Mouse (Mus musculus): ENCODE measurements around the gene Arhgap6. TPM values are rescaled to one million over a fixed set of nuclear protein-coding genes. Genes with fewer than 3 reads are reported as not detected.

The Arhgap6 gene
- polyA plus RNA-seq (2012; ENCODE audit: insufficient read depth, low replicate concordance): 26.0 and 32.0 TPM in 2 replicates

GRCm38 (mm10) chrX:168794974-168795858, at the start of gene Arhgap6:
Arhgap6 (plus strand) TSS chrX:168795099.
- Histone ChIP-seq H3K9me3 (peaks cover 17% of the 10 kb centered on the region), H3K36me3 (replicated peaks; ENCODE audit: low read length) (no peaks in the 10 kb centered on the region), H3K27me3 (replicated peaks) (peaks cover 40% of the 10 kb centered on the region), H3K4me3 (replicated peaks) (peak within 1 kb of the TSS; percentile 65), H3K4me1 (peaks cover 7% of the 10 kb centered on the region; the same call in 1 of the 2 replicates)
- TF ChIP-seq GATA1 (IDR thresholded peaks at IDR 0.05; ENCODE audit: borderline replicate concordance, low read length) (no peak), FLI1 (IDR thresholded peaks at IDR 0.05; ENCODE audit: low read length) (no peak)

GRCm38 (mm10) chrX:168747011-168747410, 47.9 kb upstream of the Arhgap6 start:
- H3K4me1 ChIP-seq: no peaks in the 10 kb centered on the region
- TF ChIP-seq GATA1 (IDR thresholded peaks at IDR 0.05; ENCODE audit: borderline replicate concordance, low read length) (no peak), FLI1 (IDR thresholded peaks at IDR 0.05; ENCODE audit: low read length) (no peak)

GRCm38 (mm10) chrX:168795859-168796848, 1.3 kb downstream of the Arhgap6 start:
- H3K4me3 ChIP-seq (replicated peaks): peak overlapping the region; percentile 65
- no peak for TF ChIP-seq GATA1 (IDR thresholded peaks at IDR 0.05; ENCODE audit: borderline replicate concordance, low read length)
- no peak for TF ChIP-seq FLI1 (IDR thresholded peaks at IDR 0.05; ENCODE audit: low read length)

More at GRCm38 (mm10) chrX:168747011-168747410, 47.9 kb upstream of the Arhgap6 start:
- H3K36me3 ChIP-seq (replicated peaks; ENCODE audit: low read length): no peaks in the 10 kb centered on the region
- no peak overlapping the region for H3K4me3 ChIP-seq (replicated peaks)
- H3K9me3 ChIP-seq: no peaks in the 10 kb centered on the region
- H3K27me3 ChIP-seq (replicated peaks): peaks cover 2% of the 10 kb centered on the region

GRCm38 (mm10) chrX:168804677-168805076, 9.8 kb downstream of the Arhgap6 start:
- Histone ChIP-seq H3K27me3 (replicated peaks) (peaks cover 1% of the 10 kb centered on the region), H3K9me3 (0 out of 2 replicates have a peak, but pooled peaks cover 5% of the 10 kb centered on the region), H3K36me3 (replicated peaks; ENCODE audit: low read length) (no peaks in the 10 kb centered on the region), H3K4me3 (replicated peaks) (no peak overlapping the region), H3K4me1 (no peaks in the 10 kb centered on the region)
- TF ChIP-seq GATA1 (IDR thresholded peaks at IDR 0.05; ENCODE audit: borderline replicate concordance, low read length): no peak
- TF ChIP-seq FLI1 (IDR thresholded peaks at IDR 0.05; ENCODE audit: low read length): no peak

More at GRCm38 (mm10) chrX:168795859-168796848, 1.3 kb downstream of the Arhgap6 start:
- no peaks in the 10 kb centered on the region for H3K36me3 ChIP-seq (replicated peaks; ENCODE audit: low read length)
- peaks cover 7% of the 10 kb centered on the region; the same call in 1 of the 2 replicates for H3K4me1 ChIP-seq
- H3K27me3 ChIP-seq (replicated peaks): peaks cover 40% of the 10 kb centered on the region
- H3K9me3 ChIP-seq: peaks cover 17% of the 10 kb centered on the region

GRCm38 (mm10) chrX:168810513-168811265, 15.8 kb downstream of the Arhgap6 start:
- Histone ChIP-seq H3K36me3 (replicated peaks; ENCODE audit: low read length) (no peaks in the 10 kb centered on the region), H3K4me3 (replicated peaks) (no peak overlapping the region), H3K27me3 (replicated peaks) (no peaks in the 10 kb centered on the region), H3K4me1 (no peaks in the 10 kb centered on the region), H3K9me3 (no peaks in the 10 kb centered on the region)
- TF ChIP-seq FLI1 (IDR thresholded peaks at IDR 0.05; ENCODE audit: low read length) (no peak), GATA1 (IDR thresholded peaks at IDR 0.05; ENCODE audit: borderline replicate concordance, low read length) (no peak)

GRCm38 (mm10) chrX:168818858-168819257, 24.0 kb downstream of the Arhgap6 start:
- H3K36me3 ChIP-seq (replicated peaks; ENCODE audit: low read length): no peaks in the 10 kb centered on the region
- H3K9me3 ChIP-seq: no peaks in the 10 kb centered on the region
- H3K27me3 ChIP-seq (replicated peaks): peaks cover 1% of the 10 kb centered on the region
- H3K4me1 ChIP-seq: no peaks in the 10 kb centered on the region
- TF ChIP-seq GATA1 (IDR thresholded peaks at IDR 0.05; ENCODE audit: borderline replicate concordance, low read length): no peak
- no peak for TF ChIP-seq FLI1 (IDR thresholded peaks at IDR 0.05; ENCODE audit: low read length)
- H3K4me3 ChIP-seq (replicated peaks): no peak overlapping the region

GRCm38 (mm10) chrX:168824166-168824565, 29.3 kb downstream of the Arhgap6 start:
- H3K9me3 ChIP-seq: no peaks in the 10 kb centered on the region
- H3K4me3 ChIP-seq (replicated peaks): peak overlapping the region; percentile 18
- TF ChIP-seq GATA1 (IDR thresholded peaks at IDR 0.05; ENCODE audit: borderline replicate concordance, low read length) (no peak), FLI1 (IDR thresholded peaks at IDR 0.05; ENCODE audit: low read length) (no peak)

GRCm38 (mm10) chrX:168832343-168832742, 37.4 kb downstream of the Arhgap6 start:
- H3K27me3 ChIP-seq (replicated peaks): peaks cover 1% of the 10 kb centered on the region
- H3K36me3 ChIP-seq (replicated peaks; ENCODE audit: low read length): no peaks in the 10 kb centered on the region
- no peaks in the 10 kb centered on the region for H3K9me3 ChIP-seq
- H3K4me1 ChIP-seq: no peaks in the 10 kb centered on the region
- TF ChIP-seq GATA1 (IDR thresholded peaks at IDR 0.05; ENCODE audit: borderline replicate concordance, low read length) (no peak), FLI1 (IDR thresholded peaks at IDR 0.05; ENCODE audit: low read length) (no peak)
- H3K4me3 ChIP-seq (replicated peaks): no peak overlapping the region

More at GRCm38 (mm10) chrX:168824166-168824565, 29.3 kb downstream of the Arhgap6 start:
- Histone ChIP-seq H3K36me3 (replicated peaks; ENCODE audit: low read length) (no peaks in the 10 kb centered on the region), H3K27me3 (replicated peaks) (peaks cover under 1% of the 10 kb centered on the region), H3K4me1 (no peaks in the 10 kb centered on the region)

GRCm38 (mm10) chrX:168848062-168848461, 53.2 kb downstream of the Arhgap6 start:
- Histone ChIP-seq H3K4me1 (no peaks in the 10 kb centered on the region), H3K4me3 (replicated peaks) (no peak overlapping the region), H3K9me3 (no peaks in the 10 kb centered on the region), H3K36me3 (replicated peaks; ENCODE audit: low read length) (no peaks in the 10 kb centered on the region), H3K27me3 (replicated peaks) (peaks cover 5% of the 10 kb centered on the region)
- no peak for TF ChIP-seq GATA1 (IDR thresholded peaks at IDR 0.05; ENCODE audit: borderline replicate concordance, low read length)
- TF ChIP-seq FLI1 (IDR thresholded peaks at IDR 0.05; ENCODE audit: low read length): no peak
